8 mouse cellular contexts compared by ENCODE assay signal in the genomic region with DNA sequence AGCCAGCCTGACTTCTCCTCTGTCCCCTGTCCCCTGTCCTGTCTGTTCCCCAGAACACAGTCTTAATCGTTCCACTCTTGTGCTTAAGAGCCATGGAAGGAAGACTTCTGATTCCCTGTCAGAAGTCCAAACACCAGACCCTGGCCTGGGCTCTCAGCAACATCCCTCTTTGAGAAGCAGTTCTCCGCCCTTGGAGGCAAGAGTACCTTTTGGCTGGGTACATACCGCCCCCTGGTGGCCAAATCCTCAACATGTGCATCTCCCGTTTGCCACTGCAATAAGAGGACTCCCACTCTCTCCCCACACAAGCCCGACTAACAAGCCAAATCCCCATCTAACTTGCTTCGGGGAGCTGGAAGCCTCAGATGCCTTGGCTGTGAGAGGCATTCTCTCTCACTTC. TPM values are rescaled to one million over a fixed set of nuclear protein-coding genes. Genes with fewer than 3 reads are reported as not detected.
DNase-seq lines count a peak whose midpoint lies in the region; ATAC-seq and TF ChIP-seq lines count a peak whose summit lies in the region.

No protein-coding gene starts in this region.

- peak; percentile 93 for TF ChIP-seq CTCF in forebrain, postnatal 0 days (IDR thresholded peaks at IDR 0.05; ENCODE audit: low read depth)
- peak; percentile 87 for TF ChIP-seq CTCF in left cerebral cortex, adult 2 months (IDR thresholded peaks at IDR 0.05)
- peak; percentile 86; the same call in 1 of the 2 replicates for TF ChIP-seq CTCF in small intestine, adult 2 months (IDR thresholded peaks at IDR 0.05; ENCODE audit: extremely low read depth, insufficient read length, insufficient replicate concordance, low read depth, low read length)

- no peak overlapping the region for H3K4me3 ChIP-seq in forebrain, postnatal 0 days (ENCODE audit: low read depth, low read length)
- H3K4me3 ChIP-seq in hindbrain, embryonic 13.5 days: no peak overlapping the region
- no peak overlapping the region for H3K4me3 ChIP-seq in left cerebral cortex, adult 2 months
- H3K4me3 ChIP-seq in midbrain, embryonic 12.5 days: no peak overlapping the region
- H3K4me3 ChIP-seq in small intestine, adult 2 months (ENCODE audit: low read depth, low read length): no peak overlapping the region

- peak; percentile 74 for ATAC-seq in forebrain, postnatal 0 days
- ATAC-seq in hindbrain, embryonic 13.5 days (ENCODE audit: low FRiP score): peak; percentile 72; the same call in 1 of the 2 replicates
- ATAC-seq in midbrain, embryonic 12.5 days (ENCODE audit: low FRiP score, low read depth): 0 out of 2 replicates have a peak, but pooled peaks have one; percentile 34
- ATAC-seq in activated CD4-positive, CD25-positive, alpha-beta regulatory T cell, adult 4 months: no peak

- intact Hi-C loops in left cerebral cortex, adult 2 months (cut with DNase I): loop anchor here (5.0 to 10.0 kb wide), 2 partner anchors 129 to 491 kb away; no protein-coding TSS in a partner anchor

- no peak for TF ChIP-seq POLR2A in small intestine, adult 2 months (IDR thresholded peaks at IDR 0.05; ENCODE audit: low read depth, low read length)

- no peak overlapping the region for H3K9ac ChIP-seq in forebrain, postnatal 0 days
- no peak overlapping the region; the same call in 1 of the 2 replicates for H3K9ac ChIP-seq in hindbrain, embryonic 13.5 days
- no peak overlapping the region for H3K9ac ChIP-seq in midbrain, embryonic 12.5 days (replicated peaks)

- no peaks in the 10 kb centered on the region for H3K36me3 ChIP-seq in forebrain, postnatal 0 days (ENCODE audit: insufficient read depth)
- no peaks in the 10 kb centered on the region for H3K36me3 ChIP-seq in hindbrain, embryonic 13.5 days
- H3K36me3 ChIP-seq in midbrain, embryonic 12.5 days: no peaks in the 10 kb centered on the region
- no peaks in the 10 kb centered on the region for H3K36me3 ChIP-seq in small intestine, adult 2 months (ENCODE audit: control insufficient read depth, insufficient read depth, low read length)

- no peaks in the 10 kb centered on the region for H3K27me3 ChIP-seq in forebrain, postnatal 0 days (ENCODE audit: insufficient read depth, low read length)
- 0 out of 2 replicates have a peak, but pooled peaks cover 6% of the 10 kb centered on the region for H3K27me3 ChIP-seq in hindbrain, embryonic 13.5 days
- 0 out of 2 replicates have a peak, but pooled peaks cover 10% of the 10 kb centered on the region for H3K27me3 ChIP-seq in midbrain, embryonic 12.5 days
- H3K27me3 ChIP-seq in small intestine, adult 2 months (ENCODE audit: control insufficient read depth, insufficient read depth, low read length): peaks cover 3% of the 10 kb centered on the region; the same call in 1 of the 2 replicates

- peak; percentile 95 for DNase-seq in NIH3T3 (ENCODE audit: low read depth)
- DNase-seq in cerebellum, adult 11-12 months: peak; percentile 19
- DNase-seq in forebrain, postnatal 0 days: peak; percentile 91
- DNase-seq in left cerebral cortex, adult 2 months (ENCODE audit: extremely low spot score in 1 of 2, low spot score in 2 of 2): peak; percentile 86 to 94

- no peaks in the 10 kb centered on the region for H3K4me1 ChIP-seq in forebrain, postnatal 0 days (ENCODE audit: insufficient read depth)
- no peaks in the 10 kb centered on the region for H3K4me1 ChIP-seq in hindbrain, embryonic 13.5 days (replicated peaks)
- no peaks in the 10 kb centered on the region for H3K4me1 ChIP-seq in midbrain, embryonic 12.5 days
- no peaks in the 10 kb centered on the region for H3K4me1 ChIP-seq in small intestine, adult 2 months (ENCODE audit: control insufficient read depth, insufficient read depth, insufficient read length, low read length)

- 9% methylated on average over 6 of the region's 6 CpGs for WGBS in forebrain, postnatal 0 days
- WGBS in hindbrain, embryonic 13.5 days: 6% methylated on average over 6 of the region's 6 CpGs
- WGBS in midbrain, embryonic 12.5 days: 6% methylated on average over 6 of the region's 6 CpGs
- 2% methylated on average over 6 of the region's 6 CpGs for WGBS in small intestine, adult 2 months

- H3K9me3 ChIP-seq in forebrain, postnatal 0 days (ENCODE audit: low read length): no peaks in the 10 kb centered on the region
- no peaks in the 10 kb centered on the region for H3K9me3 ChIP-seq in hindbrain, embryonic 13.5 days
- H3K9me3 ChIP-seq in midbrain, embryonic 12.5 days: no peaks in the 10 kb centered on the region

- H3K4me2 ChIP-seq in forebrain, postnatal 0 days (ENCODE audit: low read depth): no peak overlapping the region
- no peak overlapping the region for H3K4me2 ChIP-seq in hindbrain, embryonic 13.5 days
- H3K4me2 ChIP-seq in midbrain, embryonic 12.5 days (replicated peaks): no peak overlapping the region

- no peak overlapping the region for H3K27ac ChIP-seq in forebrain, postnatal 0 days (ENCODE audit: low read depth, low read length)
- no peak overlapping the region for H3K27ac ChIP-seq in hindbrain, embryonic 13.5 days
- H3K27ac ChIP-seq in left cerebral cortex, adult 2 months: no peak overlapping the region
- no peak overlapping the region for H3K27ac ChIP-seq in midbrain, embryonic 12.5 days (replicated peaks)
- no peak overlapping the region for H3K27ac ChIP-seq in small intestine, adult 2 months (ENCODE audit: insufficient read depth, low read depth, low read length)

RNA-seq across cellular contexts. Expression of a gene that starts 32.3 kb away (rescaled TPM):
- total RNA-seq in forebrain, postnatal 0 days (2014; rRNA removed): 0.31 TPM in 1 of 2 replicates, not detected in the other
- polyA plus RNA-seq in forebrain, postnatal 0 days (2015; fragmentation: Nextera tagmentation; extraction: Ambion mirVana): 0.29 and 0.39 TPM in 2 replicates
- polyA plus RNA-seq in hindbrain, embryonic 13.5 days (2015; fragmentation: Nextera tagmentation; extraction: Ambion mirVana): 0.12 and 0.13 TPM in 2 replicates
- total RNA-seq in left cerebral cortex, adult 2 months (2021): 1 to 10 TPM; 5.0 to 7.1 TPM
- polyA plus RNA-seq in midbrain, embryonic 12.5 days (2016; fragmentation: Nextera tagmentation; extraction: Ambion mirVana): 0.13 and 0.26 TPM in 2 replicates
- 37.2 and 68.8 TPM in 2 replicates for polyA plus RNA-seq in small intestine, adult 2 months (2012; rRNA removed)
- not detected for polyA plus RNA-seq in activated CD4-positive, CD25-positive, alpha-beta regulatory T cell, adult 4 months (2017; shearing (Covaris generic))

RNA-seq across cellular contexts. Expression of a gene that starts 44.5 kb away (rescaled TPM):
- 0.69 and 2.0 TPM in 2 replicates for total RNA-seq in forebrain, postnatal 0 days (2014; rRNA removed)
- polyA plus RNA-seq in forebrain, postnatal 0 days (2015; fragmentation: Nextera tagmentation; extraction: Ambion mirVana): 0.89 and 1.3 TPM in 2 replicates
- 1.3 and 2.3 TPM in 2 replicates for polyA plus RNA-seq in hindbrain, embryonic 13.5 days (2015; fragmentation: Nextera tagmentation; extraction: Ambion mirVana)
- total RNA-seq in left cerebral cortex, adult 2 months (2021): under 1 TPM; 0.72 to 0.82 TPM
- 0.92 and 1.5 TPM in 2 replicates for polyA plus RNA-seq in midbrain, embryonic 12.5 days (2016; fragmentation: Nextera tagmentation; extraction: Ambion mirVana)
- polyA plus RNA-seq in small intestine, adult 2 months (2012; rRNA removed): not detected in 2 replicates
- polyA plus RNA-seq in activated CD4-positive, CD25-positive, alpha-beta regulatory T cell, adult 4 months (2017; shearing (Covaris generic)): not detected

RNA-seq across cellular contexts. Expression of a gene that starts 44.5 kb away (rescaled TPM):
- total RNA-seq in forebrain, postnatal 0 days (2014; rRNA removed): 48.9 and 56.3 TPM in 2 replicates
- 97.7 and 104 TPM in 2 replicates for polyA plus RNA-seq in forebrain, postnatal 0 days (2015; fragmentation: Nextera tagmentation; extraction: Ambion mirVana)
- 106 and 121 TPM in 2 replicates for polyA plus RNA-seq in hindbrain, embryonic 13.5 days (2015; fragmentation: Nextera tagmentation; extraction: Ambion mirVana)
- 10 to 100 TPM; 52.7 to 61.4 TPM for total RNA-seq in left cerebral cortex, adult 2 months (2021)
- polyA plus RNA-seq in midbrain, embryonic 12.5 days (2016; fragmentation: Nextera tagmentation; extraction: Ambion mirVana): 167 TPM in 2 replicates
- 4.5 and 11.2 TPM in 2 replicates for polyA plus RNA-seq in small intestine, adult 2 months (2012; rRNA removed)
- 100 to 1,000 TPM; 163 to 165 TPM for polyA plus RNA-seq in activated CD4-positive, CD25-positive, alpha-beta regulatory T cell, adult 4 months (2017; shearing (Covaris generic))

RNA-seq across cellular contexts. Expression of a gene that starts 49.3 kb away (rescaled TPM):
- total RNA-seq in forebrain, postnatal 0 days (2014; rRNA removed): not detected in 2 replicates
- polyA plus RNA-seq in forebrain, postnatal 0 days (2015; fragmentation: Nextera tagmentation; extraction: Ambion mirVana): not detected in 2 replicates
- not detected in 2 replicates for polyA plus RNA-seq in hindbrain, embryonic 13.5 days (2015; fragmentation: Nextera tagmentation; extraction: Ambion mirVana)
- not detected for total RNA-seq in left cerebral cortex, adult 2 months (2021)
- 0.26 and 0.48 TPM in 2 replicates for polyA plus RNA-seq in midbrain, embryonic 12.5 days (2016; fragmentation: Nextera tagmentation; extraction: Ambion mirVana)
- 62.2 and 164 TPM in 2 replicates for polyA plus RNA-seq in small intestine, adult 2 months (2012; rRNA removed)
- polyA plus RNA-seq in activated CD4-positive, CD25-positive, alpha-beta regulatory T cell, adult 4 months (2017; shearing (Covaris generic)): not detected

Comparison
In these comparisons a context has a peak if more than half of its experiments do, and no peak if none do; other contexts are left out.
1. DNase-seq: peak in every context shown above with its lines; median percentile 95 in NIH3T3; 91 in forebrain, postnatal 0 days; 90 in left cerebral cortex, adult 2 months; 19 in cerebellum, adult 11-12 months.
2. RNA of a gene that starts 32.3 kb away (polyA plus RNA-seq): 37.2 to 68.8 TPM in small intestine, adult 2 months; 0.29 to 0.39 TPM in forebrain, postnatal 0 days, 0.13 to 0.26 TPM in midbrain, embryonic 12.5 days, 0.12 to 0.13 TPM in hindbrain, embryonic 13.5 days and not detected in activated CD4-positive, CD25-positive, alpha-beta regulatory T cell, adult 4 months; every median in the first group is over 10 times any median in the second.
3. Peak in every context shown above with its lines, with median percentiles within 50 percentile points of each other: CTCF ChIP-seq.